Mouse (Mus musculus) lung, embryonic 16.5 days (tissue): ENCODE measurements around the gene Gimap1. TPM values are rescaled to one million over a fixed set of nuclear protein-coding genes. Genes with fewer than 3 reads are reported as not detected.

ENCODE experiments used
- ATAC-seq: fragments of 200-750 bp; cut with Nextera tagmentation; 2 replicates; pipeline ENCODE4 v1.8.0; 2017; ENCODE audit warnings: low read depth, mild to moderate bottlenecking, moderate library complexity
- H3K27ac ChIP-seq: fragments of 300-500 bp; sonication (generic); 2 replicates; pipeline ENCODE4 v1.5.1; 2014; ENCODE audit warnings: mild to moderate bottlenecking, control low read depth, low read length
- H3K27me3 ChIP-seq: fragments of 300-500 bp; sonication (generic); 2 replicates; pipeline ENCODE4 v1.6.1; 2014; ENCODE audit warnings: low read depth, low read length, mixed read lengths; ENCODE audit not compliant: control insufficient read depth, insufficient read depth
- H3K36me3 ChIP-seq: fragments of 300-500 bp; sonication (generic); 2 replicates; pipeline ENCODE4 v1.6.1; 2014; ENCODE audit warnings: low read length; ENCODE audit not compliant: control insufficient read depth, insufficient read depth
- H3K4me1 ChIP-seq: fragments of 300-500 bp; sonication (generic); replicated peaks from 2 replicates; pipeline ENCODE4 v1.6.1; 2014; ENCODE audit warnings: low read length, mixed read lengths; ENCODE audit not compliant: control insufficient read depth, insufficient read depth
- H3K4me2 ChIP-seq: fragments of 300-500 bp; sonication (generic); 2 replicates; pipeline ENCODE4 v1.6.1; 2014; ENCODE audit warnings: low read depth, low read length, control low read depth
- H3K4me3 ChIP-seq: fragments of 300-500 bp; sonication (generic); 2 replicates; pipeline ENCODE4 v1.5.1; 2014; ENCODE audit warnings: mild to moderate bottlenecking, low read length, control low read depth
- H3K9ac ChIP-seq: fragments of 300-500 bp; sonication (generic); 2 replicates; pipeline ENCODE4 v1.6.1; 2014; ENCODE audit warnings: low read length, control low read depth
- H3K9me3 ChIP-seq: fragments of 300-500 bp; sonication (generic); 2 replicates; pipeline ENCODE4 v1.6.1; 2016; ENCODE audit warnings: low read length; ENCODE audit not compliant: control insufficient read depth
- WGBS: fragments of 180-500 bp; shearing (Covaris S2); extraction: QIAGEN DNeasy Blood & Tissue Kit; methylation state at CpG from one replicate; pipeline ENCODE4 v1.1.7; 2014; 5-methylcytosine and 5-hydroxymethylcytosine counted together
- polyA plus RNA-seq: library from polyadenylated mRNA; unstranded; fragments of >200 nt; fragmentation: Nextera tagmentation; extraction: Ambion mirVana; gene quantifications from 2 replicates; pipeline ENCODE4 v1.2.1, GENCODE M21; 2015

The Gimap1 gene
- polyA plus RNA-seq, 1 experiment from 2014 or later, result 51.1 TPM

DNA sequence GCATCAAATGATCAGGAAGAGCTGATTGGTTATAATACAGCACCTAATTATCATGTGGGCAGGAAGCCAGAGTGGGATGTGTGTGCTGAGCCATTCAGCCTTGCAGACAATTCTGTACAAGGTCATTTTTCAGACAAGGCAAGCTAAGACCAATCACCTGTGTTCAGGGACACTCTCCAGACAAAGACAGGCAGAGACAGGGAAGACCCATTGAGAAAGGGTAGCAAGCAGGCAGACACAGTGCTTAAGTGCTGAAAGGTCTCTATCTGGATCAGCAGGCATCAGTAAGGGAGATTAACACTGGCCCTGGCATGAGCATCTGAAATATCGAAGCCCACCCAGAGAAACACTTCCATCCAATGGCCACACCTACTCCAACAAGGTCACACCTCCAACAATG lies 45.6 kb downstream of the Gimap1 start:
- Histone ChIP-seq H3K27ac (peak overlapping the region; percentile 78), H3K9ac (no peak overlapping the region), H3K36me3 (no peaks in the 10 kb centered on the region; the same call in 1 of the 2 replicates), H3K4me1 (peaks cover 24% of the 10 kb centered on the region), H3K27me3 (no peaks in the 10 kb centered on the region), H3K4me3 (no peak overlapping the region), H3K9me3 (peaks cover 5% of the 10 kb centered on the region), H3K4me2 (no peak overlapping the region)
- whole genome bisulfite sequencing, result 86% methylated on average over 1 of the region's 1 CpGs
- ATAC-seq, result no peak

DNA sequence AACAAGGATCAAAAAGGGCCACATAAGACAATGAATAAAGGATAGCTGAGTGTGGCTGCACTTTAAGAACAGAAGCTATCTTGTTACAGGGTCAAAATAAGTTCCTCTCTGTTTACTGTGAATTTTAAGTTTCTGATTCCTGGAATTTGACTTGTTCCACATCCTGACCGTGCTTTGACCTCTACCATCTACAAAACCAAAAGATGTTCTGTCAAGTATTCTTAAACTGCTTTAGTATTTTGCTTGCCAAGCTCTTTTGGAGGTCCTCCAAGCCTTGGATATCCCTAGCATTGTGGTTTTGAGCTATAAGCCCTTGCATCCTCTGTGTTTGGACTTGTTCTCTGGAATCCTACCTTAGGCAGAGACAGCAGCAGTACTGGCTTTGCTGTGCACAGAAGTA lies 46.3 kb downstream of the Gimap1 start:
- Histone ChIP-seq H3K4me1 (peaks cover 24% of the 10 kb centered on the region), H3K4me2 (no peak overlapping the region), H3K36me3 (no peaks in the 10 kb centered on the region; the same call in 1 of the 2 replicates), H3K27me3 (no peaks in the 10 kb centered on the region), H3K9me3 (peaks cover 5% of the 10 kb centered on the region), H3K4me3 (no peak overlapping the region), H3K27ac (peak overlapping the region; percentile 78), H3K9ac (no peak overlapping the region)
- ATAC-seq, result peak; percentile 68
- WGBS, result 15% methylated on average over 1 of the region's 1 CpGs

- Histone ChIP-seq H3K9ac (no peak overlapping the region), H3K4me2 (no peak overlapping the region), H3K9me3 (peaks cover 4% of the 10 kb centered on the region), H3K27ac (peak overlapping the region; percentile 78), H3K36me3 (no peaks in the 10 kb centered on the region; the same call in 1 of the 2 replicates), H3K4me3 (no peak overlapping the region), H3K27me3 (no peaks in the 10 kb centered on the region), H3K4me1 (peaks cover 24% of the 10 kb centered on the region)
- peak; percentile 29 for ATAC-seq
- WGBS, result 56% methylated on average over 2 of the region's 2 CpGs
Observed at GRCm38 (mm10) chr6:48785601-48786000, 46.7 kb downstream of the Gimap1 start.

DNA sequence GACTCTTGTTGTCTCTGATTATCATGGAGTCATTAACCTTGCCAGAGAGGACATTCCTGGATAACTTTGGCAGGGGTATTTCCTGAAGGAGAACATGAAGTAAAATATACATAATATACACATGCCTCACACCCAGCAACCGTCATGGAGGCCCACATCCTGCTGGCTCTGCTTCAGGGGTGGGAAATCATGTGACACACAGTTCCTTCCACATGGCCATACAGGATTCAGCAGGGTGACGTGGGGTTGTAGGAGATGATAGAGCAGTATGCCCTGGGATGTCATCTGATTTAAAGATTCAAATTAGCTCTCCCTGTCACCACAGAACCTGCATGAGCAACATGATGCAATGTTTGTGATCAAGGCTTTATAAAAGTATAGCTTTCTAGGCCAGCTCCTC lies 49.0 kb downstream of the Gimap1 start:
- WGBS, result 58% methylated on average over 2 of the region's 2 CpGs
- ATAC-seq, result no peak

More for the DNA sequence above, 49.0 kb downstream of the Gimap1 start:
- no peak overlapping the region for H3K4me3 ChIP-seq
- H3K36me3 ChIP-seq, result no peaks in the 10 kb centered on the region
- no peaks in the 10 kb centered on the region for H3K27me3 ChIP-seq
- H3K9me3 ChIP-seq, result no peaks in the 10 kb centered on the region
- no peak overlapping the region for H3K4me2 ChIP-seq
- no peak overlapping the region for H3K9ac ChIP-seq
- H3K27ac ChIP-seq, result no peak overlapping the region
- peaks cover 24% of the 10 kb centered on the region for H3K4me1 ChIP-seq

Other genes starting within 250 kb of the Gimap1 start
- gene Atp6v0e2, start 201.4 kb upstream of the Gimap1 start, polyA plus RNA-seq, result 9.7 and 11.8 TPM in 2 replicates
- 5.8 and 8.8 TPM in 2 replicates for gene Lrrc61, start 184.3 kb upstream of the Gimap1 start, polyA plus RNA-seq
- gene Rarres2, start 166.3 kb upstream of the Gimap1 start, polyA plus RNA-seq, result 101 and 114 TPM in 2 replicates
- not detected in 2 replicates for gene Gm45021, start 149.4 kb upstream of the Gimap1 start, polyA plus RNA-seq
- 30.5 and 32.3 TPM in 2 replicates for gene Repin1, start 145.2 kb upstream of the Gimap1 start, polyA plus RNA-seq
- gene Gm44965, start 145.1 kb upstream of the Gimap1 start, polyA plus RNA-seq, result not detected in 2 replicates
- 6.2 and 7.4 TPM in 2 replicates for gene Zfp775, start 137.0 kb upstream of the Gimap1 start, polyA plus RNA-seq
- 0.41 and 0.57 TPM in 2 replicates for gene AI854703, start 112.3 kb upstream of the Gimap1 start, polyA plus RNA-seq
- 5.9 and 6.1 TPM in 2 replicates for gene Gimap8, start 91.8 kb upstream of the Gimap1 start, polyA plus RNA-seq
- 14.2 and 14.6 TPM in 2 replicates for gene Gimap9, start 62.9 kb upstream of the Gimap1 start, polyA plus RNA-seq
- gene Gimap4, start 54.5 kb upstream of the Gimap1 start, polyA plus RNA-seq, result 53.8 and 58.5 TPM in 2 replicates
- 50.6 and 54.7 TPM in 2 replicates for gene Gimap6, start 30.8 kb upstream of the Gimap1 start, polyA plus RNA-seq
- 3.6 and 4.6 TPM in 2 replicates for gene Gm28053, start 20.4 kb upstream of the Gimap1 start, polyA plus RNA-seq
- not detected in 2 replicates for gene Gimap7, start 20.4 kb upstream of the Gimap1 start, polyA plus RNA-seq
- 22.3 and 22.4 TPM in 2 replicates for gene Gimap5, start 7.1 kb downstream of the Gimap1 start, polyA plus RNA-seq
- 0.08 and 0.10 TPM in 2 replicates for gene Gimap3, start 31.8 kb downstream of the Gimap1 start, polyA plus RNA-seq
- gene Tmem176a, start 101.9 kb downstream of the Gimap1 start, polyA plus RNA-seq, result 242 and 258 TPM in 2 replicates
- 450 and 479 TPM in 2 replicates for gene Tmem176b, start 102.4 kb downstream of the Gimap1 start, polyA plus RNA-seq
- 0.30 TPM in 1 of 2 replicates, not detected in the other for gene Aoc1, start 133.8 kb downstream of the Gimap1 start, polyA plus RNA-seq
- gene 1600015I10Rik, start 190.8 kb downstream of the Gimap1 start, polyA plus RNA-seq, result not detected in 2 replicates
- not detected in 2 replicates for gene Doxl2, start 235.9 kb downstream of the Gimap1 start, polyA plus RNA-seq
- not detected in 2 replicates for gene Svs1, start 247.8 kb downstream of the Gimap1 start, polyA plus RNA-seq